Mouse (Mus musculus): ENCODE measurements at regions not wholly inside any gene's neighbourhood (a gene's known extent, or its start where the extent isn't known, plus 50 kb on each side); places are given as distances from the start of the nearest gene placed in this dataset.
"Not testable (repeated sequence)": the region's sequence is repeated elsewhere in the genome, so short reads cannot be mapped to it uniquely, and the experiment has no call there.

- TF ChIP-seq CTCF (conservative IDR thresholded peaks at IDR 0.05; ENCODE audit: low read length); POU5F1 (IDR thresholded peaks at IDR 0.05; ENCODE audit: borderline replicate concordance, low read length): not testable (repeated sequence)
Observed at GRCm38 (mm10) chr8:114030141-114030540, 103.2 kb upstream of the Nudt7 start.
